Mouse (Mus musculus) heart, adult 2 months (tissue): Measurements from ENCODE around the gene Atp1a1. TPM values are rescaled to one million over a fixed set of nuclear protein-coding genes. Genes with fewer than 3 reads are reported as not detected.

Source experiments
- DNase-seq, 2 experiments: peaks; one replicate each; pipeline ENCODE4 v3.0.0; 2021
- H3K27ac ChIP-seq: fragments of 200-600 bp; 2 replicates; pipeline ENCODE4 v1.8.1; 2022
- H3K27me3 ChIP-seq: fragments of 200-500 bp; 2 replicates; pipeline ENCODE4 v1.6.1; 2012; ENCODE audit warnings: mild to moderate bottlenecking, low read length, inconsistent platforms, mixed read lengths; ENCODE audit not compliant: control insufficient read depth, insufficient read depth
- H3K36me3 ChIP-seq: fragments of 200-500 bp; 2 replicates; pipeline ENCODE4 v1.6.1; 2012; ENCODE audit warnings: low read length, inconsistent platforms; ENCODE audit not compliant: control insufficient read depth, insufficient read depth
- H3K4me1 ChIP-seq: fragments of 200-500 bp; 2 replicates; pipeline ENCODE4 v1.6.1; 2011; ENCODE audit warnings: low read length; ENCODE audit not compliant: control insufficient read depth, insufficient read depth
- H3K4me3 ChIP-seq: fragments of 200-600 bp; 2 replicates; pipeline ENCODE4 v1.8.1; 2022
- H3K79me2 ChIP-seq: fragments of 200-500 bp; replicated peaks from 2 replicates; pipeline ENCODE4 v1.6.1; 2012; ENCODE audit warnings: mild to moderate bottlenecking, inconsistent platforms, low read length, moderate library complexity, mixed read lengths; ENCODE audit not compliant: control insufficient read depth, insufficient read depth
- H3K9ac ChIP-seq: fragments of 200-500 bp; 2 replicates; pipeline ENCODE4 v1.6.1; 2012; ENCODE audit warnings: low read depth, mild to moderate bottlenecking, control low read depth, inconsistent platforms, low read length, mixed read lengths
- CTCF ChIP-seq: fragments of 200-600 bp; IDR thresholded peaks from 2 replicates; pipeline ENCODE4 v1.8.1; 2022; ENCODE audit warnings: antibody characterized with exemption, mild to moderate bottlenecking, moderate library complexity
- EP300 ChIP-seq: fragments of 200-500 bp; IDR thresholded peaks from 2 replicates; pipeline ENCODE4 v1.6.1; 2011; ENCODE audit warnings: low read depth, low read length, control low read depth; ENCODE audit not compliant: insufficient read depth
- POLR2A ChIP-seq: fragments of 200-500 bp; IDR thresholded peaks from 2 replicates; pipeline ENCODE4 v1.6.1; 2011; ENCODE audit warnings: mild to moderate bottlenecking, low read depth, low read length, control low read depth; ENCODE audit not compliant: insufficient read depth
- WGBS: fragments of 180-500 bp; shearing (Covaris S2); methylation state at CpG from one replicate; pipeline ENCODE4 v1.1.7; 2018; 5-methylcytosine and 5-hydroxymethylcytosine counted together
- intact Hi-C: fragments of 180-260 bp; cut with DNase I; formaldehyde crosslinking; loops from one replicate; pipeline ENCODE4 v1.15.1; 2025
- polyA plus RNA-seq: library from polyadenylated mRNA; depleted of rRNA; stranded (reverse); fragments of >200 nt; gene quantifications from 2 replicates; pipeline ENCODE4 v1.2.3, GENCODE M21; 2012
- total RNA-seq, 2 experiments: library from RNA; stranded (reverse); gene quantifications; 2 replicates each; pipeline ENCODE4 v1.2.3; 2021

Gene Atp1a1
- total and polyA plus RNA-seq, 3 experiments = 523 to 832 (median 800) TPM

DNA sequence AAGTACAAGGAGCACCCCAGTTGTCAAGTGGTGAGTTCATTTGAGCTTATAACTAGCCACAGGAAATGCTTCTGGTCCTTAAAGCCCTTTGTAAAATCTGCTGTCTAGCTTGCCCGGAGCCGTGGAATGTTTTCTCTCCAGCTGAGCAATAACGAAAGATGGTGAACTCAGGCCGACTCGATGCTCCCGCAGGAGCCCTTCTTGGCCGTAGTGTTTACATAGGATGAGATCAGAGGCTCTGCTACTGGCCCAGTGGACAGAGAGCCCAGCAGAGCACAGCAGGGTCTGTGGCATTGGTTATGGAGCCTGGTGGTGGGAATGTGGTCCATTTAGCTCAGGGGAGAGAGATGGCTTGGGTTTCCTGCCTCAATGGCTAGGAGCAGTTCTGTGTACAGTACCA is 60.4 kb downstream of the Atp1a1 start:
- no peaks in the 10 kb centered on the region for H3K79me2 ChIP-seq
- no peaks in the 10 kb centered on the region for H3K36me3 ChIP-seq
- H3K4me3 ChIP-seq = no peak overlapping the region
- H3K9ac ChIP-seq = no peak overlapping the region
- DNase-seq = no peak
- WGBS = 43% methylated on average over 7 of the region's 7 CpGs
- no peaks in the 10 kb centered on the region for H3K27me3 ChIP-seq
- intact Hi-C loops = no loop called here
- no peak for TF ChIP-seq EP300
- TF ChIP-seq CTCF = no peak
- TF ChIP-seq POLR2A = no peak
- H3K4me1 ChIP-seq = no peaks in the 10 kb centered on the region
- H3K27ac ChIP-seq = no peak overlapping the region

GRCm38 (mm10) chr3:101541571-101541970 is 62.9 kb downstream of the Atp1a1 start:
- TF ChIP-seq CTCF (no peak), POLR2A (no peak), EP300 (no peak)
- 63% methylated on average over 6 of the region's 6 CpGs for WGBS
- H3K4me3 ChIP-seq = no peak overlapping the region

GRCm38 (mm10) chr3:101540568-101540967 is 63.9 kb downstream of the Atp1a1 start:
- Histone ChIP-seq H3K4me3 (no peak overlapping the region), H3K4me1 (peaks cover 2% of the 10 kb centered on the region), H3K79me2 (no peaks in the 10 kb centered on the region), H3K27me3 (no peaks in the 10 kb centered on the region), H3K9ac (no peak overlapping the region), H3K36me3 (no peaks in the 10 kb centered on the region), H3K27ac (no peak overlapping the region)
- 70% methylated on average over 4 of the region's 4 CpGs for WGBS
- no peak for TF ChIP-seq CTCF
- TF ChIP-seq EP300 = no peak
- no peak for TF ChIP-seq POLR2A
- no peak for DNase-seq
- intact Hi-C loops = no loop called here

More at GRCm38 (mm10) chr3:101541571-101541970, 62.9 kb downstream of the Atp1a1 start:
- H3K36me3 ChIP-seq = no peaks in the 10 kb centered on the region
- no peaks in the 10 kb centered on the region for H3K79me2 ChIP-seq
- DNase-seq = no peak
- intact Hi-C loops = no loop called here
- no peak overlapping the region for H3K9ac ChIP-seq
- H3K4me1 ChIP-seq = no peaks in the 10 kb centered on the region; the same call in 1 of the 2 replicates
- no peak overlapping the region for H3K27ac ChIP-seq
- no peaks in the 10 kb centered on the region for H3K27me3 ChIP-seq

GRCm38 (mm10) chr3:101536322-101536721 is 68.2 kb downstream of the Atp1a1 start:
- intact Hi-C loops = no loop called here
- no peak overlapping the region for H3K4me3 ChIP-seq
- no peaks in the 10 kb centered on the region for H3K79me2 ChIP-seq
- H3K27ac ChIP-seq = peak overlapping the region; percentile 76
- H3K36me3 ChIP-seq = no peaks in the 10 kb centered on the region
- H3K9ac ChIP-seq = no peak overlapping the region
- TF ChIP-seq EP300 (peak; percentile 82), POLR2A (no peak)
- no peaks in the 10 kb centered on the region for H3K27me3 ChIP-seq
- DNase-seq = peak; percentile 44 to 65
- 61% methylated on average over 7 of the region's 7 CpGs for WGBS
- H3K4me1 ChIP-seq = peaks cover 2% of the 10 kb centered on the region

- Histone ChIP-seq H3K4me3 (no peak overlapping the region), H3K36me3 (no peaks in the 10 kb centered on the region), H3K79me2 (no peaks in the 10 kb centered on the region), H3K4me1 (peaks cover 2% of the 10 kb centered on the region), H3K9ac (no peak overlapping the region), H3K27ac (peak overlapping the region; percentile 36), H3K27me3 (no peaks in the 10 kb centered on the region)
- intact Hi-C loops = no loop called here
- no peak for DNase-seq
- TF ChIP-seq EP300 (no peak), POLR2A (no peak), CTCF (no peak)
- WGBS = 81% methylated on average over 9 of the region's 9 CpGs
Measured at GRCm38 (mm10) chr3:101534311-101534710, 70.2 kb downstream of the Atp1a1 start.

DNA sequence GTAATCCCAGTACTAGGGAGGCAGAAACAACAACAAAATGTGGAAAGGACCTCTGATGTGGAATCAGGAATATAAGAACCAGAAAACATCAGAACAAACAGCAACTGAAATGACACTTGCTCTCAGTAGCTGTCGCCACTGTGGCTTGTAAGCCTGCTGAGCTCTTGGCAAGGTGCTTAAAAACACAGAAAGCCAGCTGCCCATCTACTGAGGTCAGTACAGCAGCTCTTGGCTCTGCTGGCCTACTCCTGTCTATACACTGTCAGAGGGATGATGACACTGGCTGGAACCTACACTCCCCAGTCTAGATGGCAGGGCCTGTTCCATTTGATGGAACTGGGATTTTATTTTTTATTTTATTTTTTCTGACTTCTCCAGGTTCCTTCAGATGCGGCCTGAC is 71.1 kb downstream of the Atp1a1 start:
- 71% methylated on average over 2 of the region's 2 CpGs for WGBS
- TF ChIP-seq POLR2A (no peak), CTCF (no peak), EP300 (0 out of 2 replicates have a peak, but pooled peaks have one; percentile 10)
- Histone ChIP-seq H3K9ac (no peak overlapping the region), H3K27me3 (no peaks in the 10 kb centered on the region), H3K36me3 (no peaks in the 10 kb centered on the region), H3K27ac (peak overlapping the region; percentile 36), H3K79me2 (no peaks in the 10 kb centered on the region), H3K4me1 (peaks cover 2% of the 10 kb centered on the region), H3K4me3 (no peak overlapping the region)
- intact Hi-C loops = no loop called here
- DNase-seq = peak in 1 of 2 experiments; percentile 33
